Mouse (Mus musculus) liver, embryonic 11.5 days (tissue): Measurements from ENCODE around the gene Plekhb1. TPM values are rescaled to one million over a fixed set of nuclear protein-coding genes. Genes with fewer than 3 reads are reported as not detected.

Experiments
- ATAC-seq: fragments of 200-750 bp; cut with Nextera tagmentation; replicated peaks from 2 replicates; pipeline ENCODE4 v1.8.0; 2017; ENCODE audit warnings: moderate number of reproducible peaks, mild to moderate bottlenecking, moderate TSS enrichment, moderate library complexity; ENCODE audit not compliant: low FRiP score
- DNase-seq: peaks from one replicate; pipeline ENCODE4 v3.0.0-alpha.2; 2017; ENCODE audit warnings: low spot score
- H3K27ac ChIP-seq: fragments of 300-500 bp; sonication (generic); 2 replicates; pipeline ENCODE4 v1.5.1; 2014; ENCODE audit warnings: mild to moderate bottlenecking, low read depth, low read length, control low read depth
- H3K27me3 ChIP-seq: fragments of 300-500 bp; sonication (generic); replicated peaks from 2 replicates; pipeline ENCODE4 v1.6.1; 2014; ENCODE audit warnings: low read length, mixed read lengths; ENCODE audit not compliant: control insufficient read depth, insufficient read depth
- H3K36me3 ChIP-seq: fragments of 300-500 bp; sonication (generic); 2 replicates; pipeline ENCODE4 v1.6.1; 2014; ENCODE audit warnings: mild to moderate bottlenecking, low read length, moderate library complexity, mixed read lengths; ENCODE audit not compliant: control insufficient read depth, insufficient read depth
- H3K4me1 ChIP-seq: fragments of 300-500 bp; sonication (generic); replicated peaks from 2 replicates; pipeline ENCODE4 v1.6.1; 2014; ENCODE audit warnings: low read length, mixed read lengths; ENCODE audit not compliant: control insufficient read depth, insufficient read depth
- H3K4me2 ChIP-seq: fragments of 300-500 bp; sonication (generic); 2 replicates; pipeline ENCODE4 v1.6.1; 2014; ENCODE audit warnings: mild to moderate bottlenecking, control low read depth, moderate library complexity
- H3K4me3 ChIP-seq: fragments of 300-500 bp; sonication (generic); 2 replicates; pipeline ENCODE4 v1.5.1; 2014; ENCODE audit warnings: low read depth, low read length, control low read depth
- H3K9ac ChIP-seq: fragments of 300-500 bp; sonication (generic); 2 replicates; pipeline ENCODE4 v1.6.1; 2014; ENCODE audit warnings: low read depth, low read length, control low read depth
- H3K9me3 ChIP-seq: fragments of 300-500 bp; sonication (generic); 2 replicates; pipeline ENCODE4 v1.6.1; 2016; ENCODE audit warnings: low read length, inconsistent platforms, mixed read lengths; ENCODE audit not compliant: control insufficient read depth
- WGBS: fragments of 180-500 bp; shearing (Covaris S2); extraction: QIAGEN DNeasy Blood & Tissue Kit; methylation state at CpG from one replicate; pipeline ENCODE4 v1.1.7; 2014; 5-methylcytosine and 5-hydroxymethylcytosine counted together
- polyA plus RNA-seq: library from polyadenylated mRNA; unstranded; fragments of >200 nt; fragmentation: Nextera tagmentation; extraction: Ambion mirVana; gene quantifications from 2 replicates; pipeline ENCODE4 v1.2.1, GENCODE M21; 2014

Gene Plekhb1
- polyA plus RNA-seq, 1 experiment from 2014 or later: 1.1 TPM

DNA sequence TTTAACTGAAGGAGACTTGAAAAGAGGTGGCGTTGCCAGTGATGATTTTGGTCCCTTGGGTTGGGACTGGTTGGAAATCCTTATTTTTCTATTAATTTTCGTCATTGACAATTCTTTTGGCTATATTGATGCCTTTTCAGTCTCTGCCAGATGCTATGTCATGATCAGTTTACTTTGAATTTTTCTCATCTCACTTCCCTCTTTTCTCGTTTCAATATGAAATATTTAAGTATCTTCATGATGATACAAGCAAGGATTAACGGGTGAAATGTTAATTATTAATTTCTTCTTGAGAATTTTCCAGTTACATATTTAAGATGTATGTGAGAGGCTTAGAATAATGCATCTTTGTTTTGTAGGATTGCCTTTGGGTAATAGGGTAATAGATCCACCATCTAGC lies 53.3 kb downstream of the Plekhb1 start:
- Histone ChIP-seq H3K4me2 (peak overlapping the region; percentile 60), H3K27ac (no peak overlapping the region), H3K36me3 (no peaks in the 10 kb centered on the region), H3K27me3 (no peaks in the 10 kb centered on the region), H3K9me3 (no peaks in the 10 kb centered on the region), H3K4me3 (peak overlapping the region; percentile 100), H3K9ac (peak overlapping the region; percentile 99), H3K4me1 (peaks cover 7% of the 10 kb centered on the region)
- 21% methylated on average over 4 of the region's 4 CpGs for WGBS
- ATAC-seq (no peak), DNase-seq (no peak)

DNA sequence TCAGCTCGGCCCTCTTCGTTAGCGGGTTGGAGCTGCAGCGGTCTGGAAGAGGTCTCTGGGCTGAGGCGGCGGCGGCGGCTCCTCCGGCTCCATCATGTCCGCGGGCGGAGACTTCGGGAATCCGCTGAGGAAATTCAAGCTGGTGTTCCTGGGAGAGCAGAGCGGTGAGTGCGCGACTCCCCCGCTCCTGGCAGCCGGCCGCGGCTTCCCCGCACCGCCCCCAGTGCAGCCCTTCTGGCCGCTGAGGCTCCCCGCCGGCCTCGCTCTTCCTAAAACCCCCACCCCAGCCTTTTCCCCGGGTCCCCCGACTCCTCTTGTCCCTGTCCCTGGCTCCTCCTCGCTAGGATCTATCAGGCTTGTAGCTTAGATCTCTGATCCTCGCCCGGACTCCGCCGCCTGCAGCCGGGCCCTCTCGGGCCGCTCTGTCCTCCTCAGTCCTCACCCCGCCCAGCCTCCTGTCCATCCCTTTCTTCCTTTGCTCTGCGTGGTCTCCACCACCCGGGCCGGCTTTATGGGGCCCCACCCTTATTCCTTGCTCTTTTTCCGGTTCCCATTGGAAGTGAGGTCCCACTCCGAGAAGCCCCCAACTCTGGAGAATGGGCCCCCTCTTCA lies 54.0 kb downstream of the Plekhb1 start, which contains the start of gene Mrpl48:
TSS of gene Mrpl48 (minus strand) at position 172 of the 612 bp plus-strand sequence.
- no peaks in the 10 kb centered on the region for H3K9me3 ChIP-seq
- WGBS: under 1% methylated on average over 41 of the region's 43 CpGs
- ATAC-seq (peak; percentile 40), DNase-seq (peak; percentile 64)
- H3K4me1 ChIP-seq: peaks cover 7% of the 10 kb centered on the region
- H3K9ac ChIP-seq: peak within 1 kb of the TSS; percentile 99
- H3K36me3 ChIP-seq: no peaks in the 10 kb centered on the region
- peak within 1 kb of the TSS; percentile 60 for H3K4me2 ChIP-seq
- H3K27ac ChIP-seq: peak within 1 kb of the TSS; percentile 99
- H3K4me3 ChIP-seq: peak within 1 kb of the TSS; percentile 100
- no peaks in the 10 kb centered on the region for H3K27me3 ChIP-seq

DNA sequence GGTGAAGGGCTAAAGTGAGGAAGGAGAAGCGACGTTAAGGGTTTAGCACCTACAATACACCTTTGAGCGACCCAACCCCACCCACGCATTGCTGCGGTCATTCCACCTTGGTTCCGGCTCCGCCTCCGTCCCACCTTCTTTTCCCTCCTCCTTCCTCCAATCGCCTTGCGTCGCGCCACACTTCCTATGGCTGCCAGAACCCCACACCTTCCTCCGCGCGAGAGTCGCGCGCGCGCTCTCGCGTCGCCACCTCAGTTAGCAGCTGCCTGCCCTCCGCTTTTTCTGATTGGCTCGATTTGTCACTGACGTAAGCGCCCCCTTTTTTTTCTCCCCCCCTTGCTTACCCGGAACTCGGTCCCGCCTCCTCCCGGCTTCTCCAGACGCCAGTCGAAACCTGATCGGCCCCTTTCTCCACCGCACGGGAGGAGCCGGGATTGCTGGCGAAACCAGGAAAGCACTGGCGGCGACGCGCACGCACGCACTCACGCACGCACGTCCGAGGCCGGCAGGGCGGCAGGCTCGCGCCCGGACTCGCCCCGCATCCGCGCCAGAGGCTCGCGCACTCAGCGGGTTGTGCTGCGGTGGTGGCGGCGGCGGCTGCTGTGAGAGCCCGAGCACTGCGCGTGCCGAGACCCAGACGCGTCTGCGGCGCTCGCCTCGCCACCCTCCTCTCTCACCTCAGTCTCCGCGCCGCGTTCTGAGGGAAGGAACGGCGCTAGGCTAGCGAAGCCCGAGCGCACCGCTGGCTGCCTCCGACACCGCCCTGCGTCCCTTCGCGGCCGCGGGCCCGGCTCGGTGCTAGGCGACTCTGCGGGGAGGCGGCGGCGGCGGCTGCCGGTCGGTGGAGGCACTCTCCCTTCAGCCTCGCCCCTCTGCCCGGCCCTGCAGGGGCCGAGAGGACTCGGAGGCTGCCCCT lies 54.7 kb downstream of the Plekhb1 start, which contains the start of gene Rab6a:
TSS of gene Rab6a (plus strand) at position 197 of the 916 bp plus-strand sequence.
- peak within 1 kb of the TSS; percentile 99 for H3K27ac ChIP-seq
- no peaks in the 10 kb centered on the region for H3K27me3 ChIP-seq
- no peaks in the 10 kb centered on the region for H3K9me3 ChIP-seq
- peaks cover 7% of the 10 kb centered on the region for H3K4me1 ChIP-seq
- peak within 1 kb of the TSS; percentile 60 for H3K4me2 ChIP-seq
- H3K4me3 ChIP-seq: peak within 1 kb of the TSS; percentile 100
- WGBS: under 1% methylated on average over 105 of the region's 105 CpGs
- DNase-seq (peak; percentile 97), ATAC-seq (peak; percentile 93)
- H3K9ac ChIP-seq: peak within 1 kb of the TSS; percentile 99
- no peaks in the 10 kb centered on the region for H3K36me3 ChIP-seq

DNA sequence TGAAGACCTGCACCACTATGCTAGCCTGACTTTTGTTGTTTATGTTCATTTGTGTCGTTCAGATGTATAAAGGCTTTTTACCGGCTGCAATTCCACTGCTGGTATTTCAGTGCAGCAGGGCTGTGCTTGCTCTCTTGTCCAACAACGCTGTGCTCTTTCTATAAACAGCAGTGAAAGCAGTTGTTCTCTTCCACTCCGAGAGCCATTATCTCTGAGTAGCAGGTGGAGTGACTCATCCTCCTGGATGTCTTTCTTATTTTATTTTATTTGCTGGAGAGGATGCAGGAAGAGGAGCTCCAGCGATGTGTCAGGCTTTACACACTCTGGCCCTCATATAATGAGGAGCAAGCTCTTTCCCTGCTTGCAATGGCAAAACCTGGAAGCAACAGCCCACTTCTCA lies 62.0 kb downstream of the Plekhb1 start:
- ATAC-seq: no peak
- H3K36me3 ChIP-seq: no peaks in the 10 kb centered on the region
- 56% methylated on average over 5 of the region's 5 CpGs for WGBS

DNA sequence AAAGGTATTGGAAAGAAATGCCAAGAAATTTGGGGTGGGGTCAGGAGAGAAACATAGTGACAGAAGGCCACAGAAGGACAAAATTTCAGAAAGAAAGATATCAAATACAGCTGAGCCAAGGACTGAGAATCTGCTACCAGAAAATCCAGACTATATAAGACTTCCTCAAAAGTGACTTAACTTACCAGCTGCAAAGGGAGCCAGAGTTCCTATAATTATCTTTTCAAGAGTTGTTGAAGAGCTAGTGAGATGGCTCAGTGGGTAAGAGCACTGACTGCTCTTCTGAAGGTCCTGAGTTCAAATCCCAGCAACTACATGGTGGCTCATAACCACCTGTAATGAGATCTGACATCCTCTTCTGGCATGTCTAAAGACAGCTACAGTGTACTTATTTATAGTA lies 68.9 kb downstream of the Plekhb1 start:
- Histone ChIP-seq H3K4me1 (no peaks in the 10 kb centered on the region), H3K9me3 (no peaks in the 10 kb centered on the region), H3K4me3 (no peak overlapping the region), H3K4me2 (no peak overlapping the region), H3K27ac (no peak overlapping the region), H3K27me3 (no peaks in the 10 kb centered on the region), H3K9ac (no peak overlapping the region), H3K36me3 (no peaks in the 10 kb centered on the region)
- ATAC-seq (no peak), DNase-seq (no peak)

More for the DNA sequence above, 62.0 kb downstream of the Plekhb1 start:
- Histone ChIP-seq H3K4me3 (no peak overlapping the region), H3K9ac (no peak overlapping the region), H3K27ac (no peak overlapping the region), H3K9me3 (0 out of 2 replicates have a peak, but pooled peaks cover 3% of the 10 kb centered on the region), H3K4me1 (no peaks in the 10 kb centered on the region), H3K4me2 (no peak overlapping the region), H3K27me3 (no peaks in the 10 kb centered on the region)
- DNase-seq: no peak

Other genes starting within 250 kb of the Plekhb1 start
- gene Ucp3, start 189.4 kb downstream of the Plekhb1 start, polyA plus RNA-seq: not detected in 2 replicates
- gene Ucp2, start 169.1 kb downstream of the Plekhb1 start, polyA plus RNA-seq: 487 and 491 TPM in 2 replicates
- gene Dnajb13, start 147.5 kb downstream of the Plekhb1 start, polyA plus RNA-seq: 1.2 and 1.6 TPM in 2 replicates
- gene Coa4, start 125.3 kb downstream of the Plekhb1 start, polyA plus RNA-seq: 26.3 and 27.5 TPM in 2 replicates
- 81.6 and 85.7 TPM in 2 replicates for gene Rab6a, start 55.0 kb downstream of the Plekhb1 start, polyA plus RNA-seq
- 78.9 and 81.2 TPM in 2 replicates for gene Mrpl48, start 54.1 kb downstream of the Plekhb1 start, polyA plus RNA-seq
- gene Fam168a, start 44.2 kb upstream of the Plekhb1 start, polyA plus RNA-seq: 16.2 and 18.8 TPM in 2 replicates
- gene Relt, start 201.0 kb upstream of the Plekhb1 start, polyA plus RNA-seq: 14.6 and 17.0 TPM in 2 replicates